Mouse (Mus musculus) naive thymus-derived CD4-positive, alpha-beta T cell, adult 5 months (primary cell): Measurements from ENCODE around the gene Hsp90b1. TPM values are rescaled to one million over a fixed set of nuclear protein-coding genes. Genes with fewer than 3 reads are reported as not detected.

Experiments
- polyA plus RNA-seq: library from polyadenylated mRNA; unstranded; fragments of 100-300 nt; shearing (Covaris generic); gene quantifications from one replicate; pipeline ENCODE4 v1.2.1, GENCODE M21; 2017

The Hsp90b1 gene
- 269 TPM for polyA plus RNA-seq

DNA sequence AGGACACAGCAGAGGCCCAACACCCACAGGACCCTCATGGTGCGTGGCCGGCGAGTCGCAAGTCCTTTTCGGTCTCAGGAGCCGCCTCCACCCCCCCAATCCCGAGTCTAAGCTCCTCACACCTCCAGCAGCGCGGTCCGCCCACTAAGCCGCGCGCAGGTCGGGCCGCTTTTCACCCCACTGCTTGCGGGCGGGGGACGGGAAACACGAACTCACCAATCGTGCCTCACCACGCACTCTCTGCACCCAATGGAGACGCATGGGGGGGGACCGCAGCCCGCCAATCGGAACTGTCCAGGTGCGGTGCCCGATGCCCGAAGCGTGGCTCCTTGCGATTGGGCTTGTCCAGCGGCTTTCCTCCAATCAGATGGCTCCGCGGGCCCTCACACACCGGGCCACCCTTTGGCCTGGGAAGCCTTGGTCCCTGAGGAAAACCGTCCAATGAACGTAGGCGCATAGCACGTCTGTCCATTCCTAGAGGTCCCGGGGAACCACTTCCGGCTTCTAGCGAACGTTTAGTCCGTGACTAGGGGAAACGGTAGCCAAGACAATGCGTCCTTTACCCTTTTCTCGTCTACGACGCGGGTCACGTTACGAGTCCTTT, at the start of gene Hsp90b1, which contains the start of gene Ttc41:
Gene Hsp90b1 (minus strand): TSS at position 192 of the 604 bp plus-strand sequence.
Gene Ttc41 (plus strand): TSS at position 494 of the 604 bp plus-strand sequence.

Other genes starting within 250 kb of the Hsp90b1 start
- gene Syn3, start 206.6 kb downstream of the Hsp90b1 start, polyA plus RNA-seq = 0.09 TPM
- gene Ttc41, start 302 bp upstream of the Hsp90b1 start, polyA plus RNA-seq = 0.88 TPM
- gene Gm49358, start 58.5 kb upstream of the Hsp90b1 start, polyA plus RNA-seq = 1.1 TPM
- 2.8 TPM for gene Nt5dc3, start 73.5 kb upstream of the Hsp90b1 start, polyA plus RNA-seq